Mouse (Mus musculus) spleen, postnatal 14 days (tissue): ENCODE results near the gene Dnase2a.
A peak's percentile ranks its signal among the peaks of the same experiment; 100 is the strongest.

Source experiments
- DNase-seq, 2 experiments: peaks; one replicate each; pipeline ENCODE4 v3.0.0; 2021 to 2022; ENCODE audit warnings: low spot score in 2 of 2

The Dnase2a gene

DNA sequence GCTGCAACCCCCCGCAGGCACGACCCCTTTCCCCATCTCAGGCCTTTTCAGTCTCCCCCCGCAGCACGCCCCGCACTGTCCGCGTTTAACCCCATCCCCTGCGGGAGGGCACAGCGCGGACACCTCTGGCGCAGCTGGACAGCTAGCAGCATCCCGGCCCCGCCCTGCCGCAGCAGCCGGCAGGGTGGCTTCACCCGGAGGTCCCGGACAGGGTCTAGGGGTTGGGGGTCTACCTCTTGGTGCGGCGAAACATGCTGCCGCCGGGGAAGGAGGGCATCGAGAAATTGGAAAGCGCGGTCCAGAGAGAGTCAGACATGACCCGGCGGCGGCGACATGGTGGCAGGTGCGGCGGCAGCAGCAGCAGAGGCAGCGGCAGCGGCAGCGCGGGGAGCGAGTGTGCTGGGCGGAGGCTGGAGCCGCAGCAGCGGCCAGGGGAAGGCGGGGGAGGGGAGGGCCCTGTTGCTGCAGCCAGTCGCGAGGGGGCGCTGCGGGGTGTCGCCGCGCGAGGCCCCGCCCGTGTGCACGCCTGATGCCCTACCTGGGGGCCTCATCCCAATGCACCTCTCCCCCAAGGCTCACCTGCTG lies 28.7 kb downstream of the Dnase2a start, which contains the start of gene Mast1:
Mast1 (minus strand) TSS at position 398 of the 585 bp plus-strand sequence.
- peak; percentile 34 to 56 for DNase-seq

- DNase-seq, result no peak
Observed at GRCm38 (mm10) chr8:84937620-84938485, 29.5 kb downstream of the Dnase2a start.

GRCm38 (mm10) chr8:84943699-84944098 lies 35.3 kb downstream of the Dnase2a start:
- no peak for DNase-seq

- DNase-seq, result no peak
Observed at GRCm38 (mm10) chr8:84944478-84945160, 36.3 kb downstream of the Dnase2a start.

DNA sequence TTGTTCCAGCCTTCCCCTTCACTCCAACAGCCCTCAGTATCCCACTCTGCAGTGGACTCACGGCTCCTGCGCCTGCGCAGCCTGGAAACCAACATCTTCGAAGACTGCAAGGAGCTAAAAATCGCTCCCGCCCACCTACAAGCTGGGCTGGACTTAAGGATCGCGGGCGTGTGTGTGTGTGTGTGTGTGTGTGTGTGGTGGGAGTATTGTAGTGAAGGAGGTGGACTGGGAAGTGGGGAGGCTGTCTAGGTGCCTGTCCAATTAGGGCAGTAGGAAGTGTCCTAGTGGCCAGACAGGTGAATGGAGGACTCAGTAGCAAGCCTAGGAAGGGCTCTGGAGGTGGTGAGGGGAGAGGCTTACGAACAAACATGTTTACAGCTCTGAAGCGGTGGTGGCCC lies 36.9 kb downstream of the Dnase2a start:
- no peak for DNase-seq

- DNase-seq, result no peak
Observed at GRCm38 (mm10) chr8:84945633-84946527, 37.5 kb downstream of the Dnase2a start.

GRCm38 (mm10) chr8:84946528-84947240 lies 38.3 kb downstream of the Dnase2a start, which contains the start of gene Rtbdn:
Rtbdn (plus strand) TSS chr8:84946991.
- DNase-seq, result no peak

GRCm38 (mm10) chr8:84947241-84947545 lies 38.8 kb downstream of the Dnase2a start:
- DNase-seq, result no peak

GRCm38 (mm10) chr8:84949753-84950152 lies 41.4 kb downstream of the Dnase2a start:
- no peak for DNase-seq

GRCm38 (mm10) chr8:84952612-84953255 lies 44.4 kb downstream of the Dnase2a start:
- DNase-seq, result peak in 1 of 2 experiments; percentile 24

DNA sequence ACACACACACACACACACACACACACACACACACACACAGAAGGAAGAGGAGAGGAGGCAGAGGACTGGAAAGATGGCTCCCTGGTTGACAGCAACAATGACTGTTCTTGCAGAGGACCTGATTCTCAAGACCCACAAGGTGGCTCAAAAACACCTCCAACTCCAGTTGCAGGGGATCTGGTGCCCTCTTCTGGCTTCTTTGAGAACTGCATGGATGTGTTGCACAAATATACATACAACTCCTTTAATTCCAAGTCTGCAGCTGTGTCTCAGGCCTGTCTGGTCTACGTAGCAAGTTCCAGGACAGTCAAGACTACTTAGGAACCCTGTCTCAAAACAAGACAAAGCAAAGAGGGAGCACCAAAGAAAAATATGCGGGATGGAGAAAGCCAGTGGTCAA lies 48.4 kb downstream of the Dnase2a start:
- peak in 1 of 2 experiments; percentile 77 for DNase-seq

GRCm38 (mm10) chr8:84959811-84960210 lies 51.5 kb downstream of the Dnase2a start:
- no peak for DNase-seq

DNA sequence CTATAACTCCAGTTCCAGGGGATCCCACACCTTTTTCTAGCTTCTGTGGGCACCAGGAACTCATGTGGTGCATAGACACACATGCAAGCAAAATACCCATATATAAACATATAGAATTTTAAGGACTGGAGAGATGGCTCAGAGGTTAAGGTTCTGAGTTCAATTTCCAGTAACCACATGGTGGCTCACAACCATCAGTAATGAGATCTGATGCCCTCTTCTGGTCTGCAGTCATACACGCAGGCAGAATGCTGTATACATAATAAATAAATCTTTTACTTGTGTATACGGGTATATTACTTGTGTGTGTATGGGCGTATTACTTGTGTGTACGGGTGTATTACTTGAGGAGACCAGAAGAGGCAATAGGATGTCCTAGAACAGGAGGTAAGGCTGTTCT lies 55.6 kb downstream of the Dnase2a start:
- no peak for DNase-seq

GRCm38 (mm10) chr8:84965731-84966291 lies 57.5 kb downstream of the Dnase2a start:
- peak; percentile 85 to 86 for DNase-seq

GRCm38 (mm10) chr8:84966603-84967002 lies 58.2 kb downstream of the Dnase2a start:
- no peak for DNase-seq

GRCm38 (mm10) chr8:84967532-84968304 lies 59.4 kb downstream of the Dnase2a start:
- no peak for DNase-seq

- DNase-seq, result no peak
Observed at GRCm38 (mm10) chr8:84968650-84969049, 60.3 kb downstream of the Dnase2a start.

DNA sequence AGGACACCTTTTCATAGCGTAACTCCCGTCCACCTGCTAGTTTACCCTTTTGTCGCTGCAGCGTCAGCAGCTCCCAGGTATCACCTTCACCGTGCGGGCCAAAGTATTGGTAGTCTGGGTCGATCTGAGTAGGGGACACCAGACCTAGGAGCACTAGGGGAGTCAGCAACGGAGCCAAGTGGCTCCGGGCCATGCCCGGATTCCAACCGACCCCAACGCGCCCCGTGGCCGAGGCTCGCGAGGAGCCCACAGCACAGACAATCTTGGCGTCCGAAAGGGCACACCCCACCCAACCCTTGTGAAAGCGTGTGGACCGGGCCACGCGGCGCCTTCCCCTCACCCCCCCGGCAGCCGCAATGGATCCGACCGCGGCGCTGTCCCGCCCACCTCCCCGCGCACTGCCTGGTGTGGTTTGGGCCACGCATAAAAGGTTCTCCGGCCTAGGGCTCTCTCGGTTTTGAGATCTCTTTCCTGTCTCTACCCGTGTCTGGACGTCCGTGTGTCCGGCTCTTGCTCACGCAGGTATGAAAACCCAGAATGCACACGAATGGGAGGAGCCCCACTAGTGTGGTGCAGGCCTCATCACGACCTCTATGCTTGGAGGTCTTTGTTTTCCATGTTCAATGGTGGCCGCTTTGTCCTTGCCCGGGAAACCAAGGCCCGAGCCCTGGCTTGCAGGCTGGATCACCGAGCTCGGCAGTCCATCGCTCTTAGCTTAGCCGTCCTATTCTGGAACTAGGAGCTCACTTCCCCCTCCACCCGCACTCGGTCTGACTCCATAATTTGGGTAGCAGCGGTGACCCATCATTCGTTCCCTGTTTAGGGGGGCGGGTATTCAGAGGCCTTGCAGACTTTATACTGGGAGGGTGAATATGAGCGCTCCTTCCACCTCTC lies 61.1 kb downstream of the Dnase2a start, which contains the start of the genes Gm49661, Prdx2 and Rnaseh2a:
Gm49661 (minus strand) TSS at position 193 of the 894 bp plus-strand sequence.
Prdx2 (plus strand) TSS at position 347 of the 894 bp plus-strand sequence.
Rnaseh2a (minus strand) TSS at position 527 of the 894 bp plus-strand sequence.
- peak; percentile 72 to 77 for DNase-seq
